Mouse (Mus musculus) kidney, embryonic 15.5 days (tissue): ENCODE results near the gene Fndc7. TPM values are rescaled to one million over a fixed set of nuclear protein-coding genes. Genes with fewer than 3 reads are reported as not detected.

Experiments
- ATAC-seq: fragments of 200-750 bp; cut with Nextera tagmentation; replicated peaks from 2 replicates; pipeline ENCODE4 v1.8.0; 2017; ENCODE audit warnings: moderate TSS enrichment; ENCODE audit not compliant: low FRiP score
- H3K27ac ChIP-seq: fragments of 300-500 bp; sonication (generic); 2 replicates; pipeline ENCODE4 v1.5.1; 2015; ENCODE audit warnings: mild to moderate bottlenecking, inconsistent platforms
- H3K27me3 ChIP-seq: fragments of 300-500 bp; sonication (generic); 2 replicates; pipeline ENCODE4 v1.6.1; 2015; ENCODE audit warnings: inconsistent platforms
- H3K36me3 ChIP-seq: fragments of 300-500 bp; sonication (generic); 2 replicates; pipeline ENCODE4 v1.6.1; 2015; ENCODE audit warnings: inconsistent platforms
- H3K4me1 ChIP-seq: fragments of 300-500 bp; sonication (generic); 2 replicates; pipeline ENCODE4 v1.6.1; 2015; ENCODE audit warnings: inconsistent platforms
- H3K4me2 ChIP-seq: fragments of 300-500 bp; sonication (generic); 2 replicates; pipeline ENCODE4 v1.6.1; 2015; ENCODE audit warnings: moderate library complexity, mild to moderate bottlenecking, inconsistent platforms
- H3K4me3 ChIP-seq: fragments of 300-500 bp; sonication (generic); replicated peaks from 2 replicates; pipeline ENCODE4 v1.5.1; 2015; ENCODE audit warnings: mild to moderate bottlenecking, inconsistent platforms
- H3K9ac ChIP-seq: fragments of 300-500 bp; sonication (generic); 2 replicates; pipeline ENCODE4 v1.6.1; 2015; ENCODE audit warnings: mild to moderate bottlenecking, inconsistent platforms
- H3K9me3 ChIP-seq: fragments of 300-500 bp; sonication (generic); replicated peaks from 2 replicates; pipeline ENCODE4 v1.6.1; 2016; ENCODE audit warnings: inconsistent platforms
- WGBS: fragments of 180-500 bp; shearing (Covaris S2); methylation state at CpG from one replicate; pipeline ENCODE4 v1.1.7; 2015; ENCODE audit warnings: mixed read lengths; 5-methylcytosine and 5-hydroxymethylcytosine counted together
- polyA plus RNA-seq: library from polyadenylated mRNA; unstranded; fragments of >200 nt; fragmentation: Nextera tagmentation; extraction: Ambion mirVana; gene quantifications from 2 replicates; pipeline ENCODE4 v1.2.1, GENCODE M21; 2015

The Fndc7 gene
- 0.10 TPM in 1 of 2 replicates, not detected in the other for polyA plus RNA-seq

DNA sequence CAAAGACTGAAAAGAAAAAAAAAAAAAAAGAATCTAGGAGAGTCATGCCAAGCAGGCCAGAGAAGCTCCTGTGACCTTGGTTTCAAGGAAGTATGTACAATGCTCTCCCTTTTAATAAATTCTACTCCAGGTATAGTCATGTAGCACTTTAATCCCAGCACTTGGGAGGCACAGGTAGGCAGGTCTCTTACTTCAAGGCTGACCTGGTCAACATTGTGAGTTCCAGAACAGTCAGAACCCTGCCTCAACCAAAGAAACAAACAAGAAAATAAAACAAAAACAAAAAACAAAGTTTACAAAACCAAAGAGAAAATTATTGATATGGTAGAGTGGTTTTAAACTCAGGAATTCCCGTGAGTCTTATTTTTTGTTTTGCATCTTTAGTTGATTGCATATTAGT is at the start of gene Fndc7:
Fndc7 (minus strand) TSS at position 101 of the 400 bp plus-strand sequence.
- H3K27me3 ChIP-seq, result no peaks in the 10 kb centered on the region
- H3K36me3 ChIP-seq, result no peaks in the 10 kb centered on the region
- no peak within 1 kb of the TSS for H3K4me2 ChIP-seq
- H3K9ac ChIP-seq, result no peak within 1 kb of the TSS
- WGBS, result 93% methylated on average over 1 of the region's 1 CpGs
- no peak within 1 kb of the TSS for H3K4me3 ChIP-seq
- H3K27ac ChIP-seq, result no peak within 1 kb of the TSS
- H3K4me1 ChIP-seq, result 0 out of 2 replicates have a peak, but pooled peaks cover 6% of the 10 kb centered on the region
- H3K9me3 ChIP-seq, result no peaks in the 10 kb centered on the region
- ATAC-seq, result no peak

DNA sequence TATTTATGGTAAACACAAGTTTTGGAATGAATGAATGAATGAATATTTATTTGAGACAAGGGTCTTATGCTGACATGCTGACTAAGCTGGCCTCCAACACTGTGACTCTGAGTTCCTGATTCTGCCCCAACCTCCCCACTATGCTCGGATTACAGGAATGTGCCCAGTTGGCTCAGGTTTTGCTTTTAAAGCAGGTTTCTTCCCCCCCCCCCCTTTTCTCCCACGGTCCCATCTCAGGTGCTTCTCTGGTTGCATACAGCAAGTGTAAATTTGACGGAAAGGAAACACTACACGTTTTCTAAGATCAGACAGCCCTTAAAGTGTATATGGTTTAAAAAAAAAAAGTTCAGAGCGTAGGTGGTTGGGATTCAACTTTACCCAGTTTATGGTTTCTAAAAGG is 49.8 kb upstream of the Fndc7 start, which contains the start of gene Henmt1:
Henmt1 (plus strand) TSS at position 301 of the 400 bp plus-strand sequence.
- H3K9ac ChIP-seq, result no peak within 1 kb of the TSS
- no peak within 1 kb of the TSS for H3K27ac ChIP-seq
- no peak for ATAC-seq
- WGBS, result 80% methylated on average over 5 of the region's 5 CpGs
- 0 out of 2 replicates have a peak, but pooled peaks cover 5% of the 10 kb centered on the region for H3K9me3 ChIP-seq
- peak within 1 kb of the TSS; percentile 60 for H3K4me2 ChIP-seq
- no peaks in the 10 kb centered on the region for H3K27me3 ChIP-seq
- H3K4me3 ChIP-seq, result peak within 1 kb of the TSS; percentile 36
- H3K36me3 ChIP-seq, result no peaks in the 10 kb centered on the region
- no peaks in the 10 kb centered on the region; the same call in 1 of the 2 replicates for H3K4me1 ChIP-seq

DNA sequence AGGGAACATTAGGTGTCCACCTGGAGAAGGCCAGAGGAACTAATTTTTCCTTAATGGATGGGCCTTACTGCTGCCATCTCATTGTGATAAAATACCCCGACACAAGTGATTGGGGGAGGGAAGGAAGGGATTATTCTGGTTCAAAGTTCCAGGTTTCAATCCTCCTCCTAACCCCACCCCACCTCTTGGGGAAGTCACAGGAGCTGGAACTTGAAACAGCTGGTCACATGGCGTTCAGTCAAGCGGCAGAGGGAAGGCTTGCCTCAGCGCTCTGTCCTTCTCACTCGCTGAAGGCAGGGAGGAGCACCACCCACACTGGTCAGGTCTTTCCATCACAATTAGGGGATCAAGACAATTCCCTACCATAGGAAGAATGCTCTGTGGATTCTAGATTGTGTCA is 48.9 kb upstream of the Fndc7 start:
- no peak overlapping the region for H3K4me3 ChIP-seq
- no peaks in the 10 kb centered on the region; the same call in 1 of the 2 replicates for H3K4me1 ChIP-seq
- no peaks in the 10 kb centered on the region for H3K27me3 ChIP-seq
- no peak for ATAC-seq
- H3K9me3 ChIP-seq, result 0 out of 2 replicates have a peak, but pooled peaks cover 5% of the 10 kb centered on the region
- WGBS, result 94% methylated on average over 5 of the region's 5 CpGs
- no peak overlapping the region for H3K27ac ChIP-seq
- H3K4me2 ChIP-seq, result no peak overlapping the region
- H3K36me3 ChIP-seq, result no peaks in the 10 kb centered on the region
- no peak overlapping the region for H3K9ac ChIP-seq

DNA sequence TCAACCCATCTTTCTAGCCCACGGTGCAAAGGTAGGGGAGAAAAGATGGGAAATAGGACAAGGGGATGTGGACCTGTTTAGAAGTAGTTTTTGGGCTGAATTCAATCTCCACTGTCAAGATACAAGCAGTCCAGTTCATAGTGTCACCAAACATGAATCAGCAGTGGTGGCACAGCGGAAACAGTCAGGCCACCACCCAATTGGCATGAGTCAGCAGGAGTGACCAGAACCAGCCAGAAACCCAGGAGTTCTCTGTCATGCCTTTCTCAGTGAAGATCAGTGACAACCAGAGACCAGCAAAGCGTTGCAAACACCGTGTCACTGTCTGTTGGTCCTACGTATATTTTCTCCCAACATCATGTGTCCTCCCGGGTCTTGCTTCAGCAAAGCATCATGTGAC is 43.7 kb upstream of the Fndc7 start:
- Histone ChIP-seq H3K27ac (no peak overlapping the region), H3K27me3 (no peaks in the 10 kb centered on the region), H3K4me2 (no peak overlapping the region), H3K4me3 (no peak overlapping the region), H3K36me3 (no peaks in the 10 kb centered on the region), H3K9me3 (0 out of 2 replicates have a peak, but pooled peaks cover 2% of the 10 kb centered on the region), H3K4me1 (no peaks in the 10 kb centered on the region), H3K9ac (no peak overlapping the region)
- no peak for ATAC-seq
- WGBS, result 96% methylated on average over 6 of the region's 6 CpGs

DNA sequence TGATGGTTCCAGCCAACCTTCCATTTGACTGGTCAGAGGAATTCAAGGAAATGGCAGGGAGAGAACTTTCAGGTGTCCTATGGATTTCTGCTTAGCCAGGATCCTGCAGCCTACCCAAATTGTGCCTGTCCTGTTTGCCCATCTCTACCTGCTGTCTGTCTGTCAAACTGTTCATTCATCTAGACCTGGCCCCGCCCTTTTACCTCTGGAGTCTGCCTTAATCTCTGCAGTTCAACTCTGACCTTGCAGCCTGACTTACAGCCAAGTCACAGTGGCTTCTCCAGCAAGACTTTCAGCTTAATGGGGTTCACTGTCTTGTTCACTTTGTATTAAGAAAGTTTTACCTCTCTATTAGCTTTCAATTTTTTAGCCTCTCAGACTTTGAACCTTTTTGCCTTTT is 36.5 kb upstream of the Fndc7 start:
- H3K9ac ChIP-seq, result no peak overlapping the region
- no peaks in the 10 kb centered on the region for H3K9me3 ChIP-seq
- no peak for ATAC-seq
- H3K27ac ChIP-seq, result no peak overlapping the region
- no peaks in the 10 kb centered on the region for H3K27me3 ChIP-seq
- H3K4me1 ChIP-seq, result no peaks in the 10 kb centered on the region
- no peak overlapping the region for H3K4me3 ChIP-seq
- H3K4me2 ChIP-seq, result no peak overlapping the region
- no peaks in the 10 kb centered on the region for H3K36me3 ChIP-seq
- 81% methylated on average over 1 of the region's 1 CpGs for WGBS

DNA sequence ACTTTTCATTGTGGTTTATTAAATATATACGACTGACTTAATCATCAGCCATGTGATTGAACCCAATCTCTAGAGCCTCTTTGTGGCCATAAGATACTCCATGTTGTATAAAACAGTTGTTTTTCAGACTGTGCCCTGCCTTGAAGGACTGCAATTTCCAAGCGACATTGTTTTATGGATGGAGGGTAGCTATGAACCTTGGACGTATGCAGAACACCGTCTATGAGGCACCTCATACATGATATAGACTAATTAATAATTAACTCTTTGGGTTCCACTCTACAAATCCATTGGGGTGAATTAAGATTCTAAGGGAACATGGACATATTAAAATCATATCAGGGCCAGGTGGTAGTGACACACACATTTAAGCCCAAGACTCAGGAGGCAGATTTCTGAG is 35.9 kb upstream of the Fndc7 start:
- H3K4me3 ChIP-seq, result no peak overlapping the region
- 88% methylated on average over 4 of the region's 4 CpGs for WGBS
- H3K4me2 ChIP-seq, result no peak overlapping the region
- H3K4me1 ChIP-seq, result no peaks in the 10 kb centered on the region
- H3K36me3 ChIP-seq, result no peaks in the 10 kb centered on the region
- H3K27ac ChIP-seq, result no peak overlapping the region
- H3K27me3 ChIP-seq, result no peaks in the 10 kb centered on the region
- H3K9me3 ChIP-seq, result no peaks in the 10 kb centered on the region
- ATAC-seq, result no peak
- H3K9ac ChIP-seq, result no peak overlapping the region

DNA sequence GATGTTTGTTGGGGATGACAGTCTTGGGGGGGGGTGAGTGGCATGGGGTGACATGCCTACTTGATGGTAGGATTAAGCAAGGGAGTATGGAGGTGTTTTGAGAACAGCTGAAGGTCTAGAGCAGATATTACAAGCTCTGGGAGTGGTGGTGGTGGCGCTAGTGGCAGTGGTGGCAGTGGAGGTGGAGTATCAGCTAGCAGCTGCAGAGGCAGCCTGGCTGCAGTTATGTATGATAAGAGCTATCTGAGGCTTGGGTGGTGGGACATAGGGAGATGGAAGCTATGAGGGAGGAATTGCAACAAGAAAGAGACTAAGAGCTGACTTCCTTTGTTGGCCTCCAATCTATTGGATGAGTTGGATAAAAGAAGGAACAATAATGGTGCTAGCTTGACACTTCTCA is 32.0 kb upstream of the Fndc7 start:
- no peak overlapping the region for H3K9ac ChIP-seq
- no peak for ATAC-seq
- no peaks in the 10 kb centered on the region for H3K9me3 ChIP-seq
- H3K27ac ChIP-seq, result no peak overlapping the region
- no peak overlapping the region for H3K4me2 ChIP-seq
- no peaks in the 10 kb centered on the region for H3K27me3 ChIP-seq
- 83% methylated on average over 1 of the region's 1 CpGs for WGBS
- H3K4me3 ChIP-seq, result no peak overlapping the region
- H3K4me1 ChIP-seq, result no peaks in the 10 kb centered on the region
- H3K36me3 ChIP-seq, result no peaks in the 10 kb centered on the region

DNA sequence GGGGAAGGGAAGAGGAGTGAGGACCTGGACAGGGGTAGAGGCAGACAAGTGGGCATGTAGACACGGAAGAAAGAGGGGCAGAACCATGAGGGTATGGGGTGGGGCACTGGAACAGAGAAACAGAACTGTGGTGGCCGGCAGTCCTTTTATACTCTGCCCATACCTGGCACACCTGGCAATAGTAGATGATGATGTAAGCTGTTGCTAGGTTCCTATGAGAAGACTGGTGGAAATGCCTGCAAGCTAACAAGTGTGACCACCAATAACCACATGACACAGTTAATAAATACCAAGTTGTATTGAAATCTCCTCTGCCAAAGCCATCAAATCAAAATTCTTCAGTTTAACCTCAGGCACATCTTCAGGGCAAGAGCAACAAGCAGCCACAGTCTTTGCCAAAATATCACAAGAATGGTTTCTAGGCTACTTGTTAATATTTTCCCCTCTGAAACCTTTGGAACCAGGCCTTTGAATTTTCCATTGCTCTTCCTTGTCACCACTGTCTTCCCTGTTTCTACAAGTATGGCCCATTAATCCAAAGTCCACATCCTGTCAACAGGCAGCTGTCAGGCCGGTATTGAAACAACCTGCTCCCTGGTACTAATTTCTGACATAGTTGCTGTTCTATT is 30.7 kb upstream of the Fndc7 start:
- Histone ChIP-seq H3K27me3 (no peaks in the 10 kb centered on the region), H3K4me2 (no peak overlapping the region), H3K9me3 (no peaks in the 10 kb centered on the region), H3K4me1 (no peaks in the 10 kb centered on the region), H3K27ac (no peak overlapping the region), H3K9ac (no peak overlapping the region), H3K4me3 (no peak overlapping the region), H3K36me3 (no peaks in the 10 kb centered on the region)
- ATAC-seq, result no peak
- WGBS, result 81% methylated on average over 3 of the region's 3 CpGs

DNA sequence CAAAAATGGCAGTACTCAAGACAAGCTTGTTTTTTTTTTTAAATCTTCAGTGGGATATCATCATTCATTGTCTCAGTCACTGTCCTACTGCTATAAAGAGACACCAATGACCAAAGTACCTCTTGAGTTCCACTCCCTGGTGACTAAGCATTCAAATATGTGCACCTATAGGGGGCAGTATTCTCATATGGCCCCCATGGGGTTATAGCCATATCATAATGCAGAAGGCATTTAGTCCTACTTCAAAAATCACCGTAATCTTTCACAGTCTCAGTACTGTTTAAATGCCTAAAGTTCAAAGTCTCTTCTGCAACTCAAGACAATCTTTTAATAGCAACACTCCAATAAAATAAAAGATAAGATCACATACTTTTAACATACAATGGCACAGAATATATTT is 29.0 kb upstream of the Fndc7 start:
- Histone ChIP-seq H3K36me3 (no peaks in the 10 kb centered on the region), H3K27ac (no peak overlapping the region), H3K4me1 (no peaks in the 10 kb centered on the region), H3K9ac (no peak overlapping the region), H3K27me3 (no peaks in the 10 kb centered on the region), H3K4me2 (no peak overlapping the region), H3K9me3 (no peaks in the 10 kb centered on the region), H3K4me3 (no peak overlapping the region)
- WGBS, result 89% methylated on average over 1 of the region's 1 CpGs
- no peak for ATAC-seq

DNA sequence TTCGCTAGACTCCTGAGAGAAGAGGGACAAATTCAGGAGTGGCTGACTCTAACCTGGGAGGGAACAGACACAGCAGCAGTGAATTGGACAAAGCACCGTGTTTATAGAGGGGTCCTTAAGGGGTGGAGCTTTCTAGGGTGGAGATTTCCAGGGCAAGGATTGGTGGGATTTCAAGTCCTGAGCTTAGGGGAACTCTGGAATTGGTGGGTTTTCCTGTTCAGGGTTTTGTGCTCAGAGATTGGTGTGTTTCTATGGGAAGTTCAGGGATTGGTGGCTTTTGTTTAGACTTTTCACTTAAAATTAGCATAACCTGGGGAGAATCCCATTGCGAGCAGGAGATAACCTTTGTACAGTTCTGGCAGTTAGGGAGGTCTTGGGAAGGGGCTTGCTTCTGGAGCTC is 28.2 kb upstream of the Fndc7 start:
- H3K36me3 ChIP-seq, result no peaks in the 10 kb centered on the region
- H3K9me3 ChIP-seq, result no peaks in the 10 kb centered on the region
- no peak overlapping the region for H3K4me3 ChIP-seq
- WGBS, result 57% methylated on average over 3 of the region's 3 CpGs
- no peak overlapping the region for H3K4me2 ChIP-seq
- H3K4me1 ChIP-seq, result no peaks in the 10 kb centered on the region
- no peaks in the 10 kb centered on the region for H3K27me3 ChIP-seq
- no peak for ATAC-seq
- no peak overlapping the region for H3K27ac ChIP-seq
- H3K9ac ChIP-seq, result no peak overlapping the region

DNA sequence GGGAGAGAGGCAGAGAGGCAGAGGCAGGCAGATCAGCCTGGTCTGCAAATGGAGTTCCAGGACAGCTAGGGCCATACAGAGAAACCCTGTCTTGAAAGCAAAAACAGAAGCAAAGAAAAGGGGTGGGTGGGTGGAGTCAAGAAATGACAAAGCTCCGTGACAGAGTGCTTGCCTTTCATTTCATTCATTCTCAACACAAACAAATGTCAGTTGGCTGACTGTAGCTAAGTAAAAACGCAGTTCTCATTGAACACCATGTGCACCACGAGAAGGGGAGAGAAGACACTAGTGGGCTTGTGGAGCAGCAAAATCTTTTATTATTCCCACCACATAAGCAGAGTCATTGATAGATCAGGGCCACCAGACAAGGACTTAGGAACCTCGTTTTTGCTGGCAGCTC is 27.0 kb upstream of the Fndc7 start:
- Histone ChIP-seq H3K27ac (no peak overlapping the region), H3K27me3 (no peaks in the 10 kb centered on the region), H3K36me3 (no peaks in the 10 kb centered on the region), H3K4me1 (0 out of 2 replicates have a peak, but pooled peaks cover 2% of the 10 kb centered on the region), H3K9me3 (no peaks in the 10 kb centered on the region), H3K4me2 (no peak overlapping the region), H3K9ac (no peak overlapping the region), H3K4me3 (no peak overlapping the region)
- no peak for ATAC-seq
- WGBS, result 66% methylated on average over 4 of the region's 4 CpGs

DNA sequence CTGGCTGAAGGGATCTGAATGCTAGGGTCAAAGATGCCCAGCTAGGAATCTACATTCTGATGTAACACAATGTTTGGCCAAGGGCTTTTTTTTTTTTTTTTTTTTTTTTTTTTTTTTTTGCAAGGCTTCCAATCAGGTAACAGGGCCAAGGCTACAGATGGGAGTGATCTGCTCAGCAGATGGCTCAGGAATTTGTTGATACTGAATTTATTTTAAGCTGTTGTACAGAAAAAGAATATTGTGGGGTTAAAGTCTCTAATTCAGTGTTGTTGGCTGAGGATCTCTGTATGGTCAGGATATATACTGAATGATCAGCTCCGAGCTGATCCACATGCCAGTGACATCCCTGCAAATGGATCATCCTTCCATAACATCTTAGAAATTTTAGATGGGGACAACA is 26.2 kb upstream of the Fndc7 start:
- Histone ChIP-seq H3K4me2 (no peak overlapping the region), H3K4me3 (no peak overlapping the region), H3K27ac (no peak overlapping the region), H3K27me3 (no peaks in the 10 kb centered on the region), H3K9ac (no peak overlapping the region), H3K4me1 (0 out of 2 replicates have a peak, but pooled peaks cover 2% of the 10 kb centered on the region), H3K9me3 (no peaks in the 10 kb centered on the region), H3K36me3 (no peaks in the 10 kb centered on the region)
- 84% methylated on average over 1 of the region's 1 CpGs for WGBS
- no peak for ATAC-seq
